ENCODE assay signal across 8 mouse cellular contexts in genomic region chr11:60311025-60311854, GRCm38 (mm10). TPM values are rescaled to one million over a fixed set of nuclear protein-coding genes. Genes with fewer than 3 reads are reported as not detected.
A peak's percentile ranks its signal among the peaks of the same experiment; 100 is the strongest.
DNase-seq lines count a peak whose midpoint lies in the region; ATAC-seq and TF ChIP-seq lines count a peak whose summit lies in the region.

No protein-coding gene starts in this region.

- TF ChIP-seq CTCF in thymus, adult 2 months (IDR thresholded peaks at IDR 0.05; ENCODE audit: borderline replicate concordance, control insufficient read depth, extremely low read depth, insufficient read depth, low read length, poor library complexity): no peak

- 2% methylated on average over 8 of the region's 8 CpGs for WGBS in hindbrain, embryonic 15.5 days
- WGBS in lung, embryonic 16.5 days: 6% methylated on average over 8 of the region's 8 CpGs
- whole genome bisulfite sequencing in thymus, adult 2 months: 83% methylated on average over 8 of the region's 8 CpGs

- H3K27me3 ChIP-seq in hindbrain, embryonic 15.5 days: no peaks in the 10 kb centered on the region
- no peaks in the 10 kb centered on the region for H3K27me3 ChIP-seq in lung, embryonic 16.5 days (ENCODE audit: control insufficient read depth, insufficient read depth, low read depth, low read length)
- H3K27me3 ChIP-seq in thymus, adult 2 months (ENCODE audit: control insufficient read depth, insufficient read depth, low read length): no peaks in the 10 kb centered on the region

- H3K4me2 ChIP-seq in hindbrain, embryonic 15.5 days: peak overlapping the region; percentile 33
- peak overlapping the region; percentile 13; the same call in 1 of the 2 replicates for H3K4me2 ChIP-seq in lung, embryonic 16.5 days (ENCODE audit: low read depth, low read length)

- peak; percentile 94 for ATAC-seq in hindbrain, embryonic 15.5 days (ENCODE audit: low FRiP score, low read depth)
- ATAC-seq in lung, embryonic 16.5 days (ENCODE audit: low read depth): peak; percentile 69

- H3K27ac ChIP-seq in hindbrain, embryonic 15.5 days (replicated peaks): peak overlapping the region; percentile 93
- H3K27ac ChIP-seq in lung, embryonic 16.5 days (ENCODE audit: low read length): peak overlapping the region; percentile 87
- H3K27ac ChIP-seq in thymus, adult 2 months (ENCODE audit: control insufficient read depth, insufficient read depth, low read length): no peak overlapping the region

- peaks cover 41% of the 10 kb centered on the region for H3K4me1 ChIP-seq in hindbrain, embryonic 15.5 days (replicated peaks)
- peaks cover 51% of the 10 kb centered on the region for H3K4me1 ChIP-seq in lung, embryonic 16.5 days (replicated peaks; ENCODE audit: control insufficient read depth, insufficient read depth, low read length)
- H3K4me1 ChIP-seq in thymus, adult 2 months (replicated peaks; ENCODE audit: control insufficient read depth, insufficient read depth, low read length): peaks cover 3% of the 10 kb centered on the region; the same call in 1 of the 2 replicates

- no peak for TF ChIP-seq POLR2A in thymus, adult 2 months (IDR thresholded peaks at IDR 0.05; ENCODE audit: control insufficient read depth, extremely low read depth, insufficient read depth, low read length, poor library complexity)

- peak overlapping the region; percentile 40 for H3K9ac ChIP-seq in hindbrain, embryonic 15.5 days
- peak overlapping the region; percentile 33; the same call in 1 of the 2 replicates for H3K9ac ChIP-seq in lung, embryonic 16.5 days (ENCODE audit: low read length)

- peak; percentile 89 for DNase-seq in NIH3T3 (ENCODE audit: low read depth)
- DNase-seq in cerebellum, postnatal 36 days: peak; percentile 87 to 90
- peak; percentile 42 to 50 for DNase-seq in gastrocnemius, adult 8-10 months (ENCODE audit: low spot score in 2 of 2)
- DNase-seq in layer of hippocampus, postnatal 25 days (ENCODE audit: extremely low spot score in 1 of 2, low spot score in 1 of 2): peak; percentile 67 to 74
- DNase-seq in retina, postnatal 7 days (ENCODE audit: low read depth, low spot score): peak; percentile 81
- no peak for DNase-seq in thymus, adult 2 months

- no peaks in the 10 kb centered on the region for H3K9me3 ChIP-seq in hindbrain, embryonic 15.5 days
- no peaks in the 10 kb centered on the region for H3K9me3 ChIP-seq in lung, embryonic 16.5 days (ENCODE audit: control insufficient read depth, low read length)

- no peaks in the 10 kb centered on the region for H3K36me3 ChIP-seq in hindbrain, embryonic 15.5 days
- H3K36me3 ChIP-seq in lung, embryonic 16.5 days (ENCODE audit: control insufficient read depth, insufficient read depth, low read length): no peaks in the 10 kb centered on the region
- no peaks in the 10 kb centered on the region for H3K36me3 ChIP-seq in thymus, adult 2 months (ENCODE audit: control insufficient read depth, insufficient read depth, low read length)

- no peak overlapping the region for H3K4me3 ChIP-seq in hindbrain, embryonic 15.5 days
- H3K4me3 ChIP-seq in lung, embryonic 16.5 days (ENCODE audit: low read length): no peak overlapping the region
- no peak overlapping the region for H3K4me3 ChIP-seq in thymus, adult 2 months (ENCODE audit: control insufficient read depth, insufficient read depth, low read length)

RNA-seq across cellular contexts. Expression of gene Tom1l2, which starts 41.5 kb away (rescaled TPM):
- 10 to 100 TPM; 61.0 to 68.8 (median 65.7) TPM for total RNA-seq in gastrocnemius, adult 8-10 months (2022)
- 65.4 and 71.4 TPM in 2 replicates for polyA plus RNA-seq in hindbrain, embryonic 15.5 days (2015; fragmentation: Nextera tagmentation; extraction: Ambion mirVana)
- 100 to 1,000 TPM; 170 to 175 TPM for total RNA-seq in layer of hippocampus, postnatal 25 days (2021)
- polyA plus RNA-seq in lung, embryonic 16.5 days (2015; fragmentation: Nextera tagmentation; extraction: Ambion mirVana): 29.6 and 33.4 TPM in 2 replicates
- polyA plus RNA-seq in thymus, adult 2 months (2012; rRNA removed): 85.1 and 99.5 TPM in 2 replicates

RNA-seq across cellular contexts. Expression of gene Drc3, which starts 41.9 kb away (rescaled TPM):
- total RNA-seq in gastrocnemius, adult 8-10 months (2022): 1 to 10 TPM; 1.1 to 1.4 (median 1.1) TPM
- polyA plus RNA-seq in hindbrain, embryonic 15.5 days (2015; fragmentation: Nextera tagmentation; extraction: Ambion mirVana): 7.1 and 7.7 TPM in 2 replicates
- 1 to 10 TPM; 5.3 to 5.9 TPM for total RNA-seq in layer of hippocampus, postnatal 25 days (2021)
- 11.2 and 11.3 TPM in 2 replicates for polyA plus RNA-seq in lung, embryonic 16.5 days (2015; fragmentation: Nextera tagmentation; extraction: Ambion mirVana)
- polyA plus RNA-seq in thymus, adult 2 months (2012; rRNA removed): 2.8 and 5.2 TPM in 2 replicates
